Mouse (Mus musculus) hindbrain, postnatal 0 days (tissue): ENCODE data around the gene Sall4. TPM values are rescaled to one million over a fixed set of nuclear protein-coding genes. Genes with fewer than 3 reads are reported as not detected.
A peak's percentile ranks its signal among the peaks of the same experiment; 100 is the strongest.

Experiments used
- ATAC-seq: fragments of 200-750 bp; cut with Nextera tagmentation; 2 replicates; pipeline ENCODE4 v1.8.0; 2017; ENCODE audit warnings: mild to moderate bottlenecking, moderate TSS enrichment, moderate library complexity
- DNase-seq: peaks from one replicate; pipeline ENCODE4 v3.0.0-alpha.2; 2015; ENCODE audit warnings: low spot score
- H3K27ac ChIP-seq: fragments of 300-500 bp; sonication (generic); 2 replicates; pipeline ENCODE4 v1.5.1; 2014; ENCODE audit warnings: mild to moderate bottlenecking
- H3K27me3 ChIP-seq: fragments of 300-500 bp; sonication (generic); 2 replicates; pipeline ENCODE4 v1.6.1; 2014; ENCODE audit warnings: low read length, mixed read lengths; ENCODE audit not compliant: insufficient read depth
- H3K36me3 ChIP-seq: fragments of 300-500 bp; sonication (generic); 2 replicates; pipeline ENCODE4 v1.6.1; 2014; ENCODE audit warnings: low read length, mixed read lengths; ENCODE audit not compliant: insufficient read depth
- H3K4me1 ChIP-seq: fragments of 300-500 bp; sonication (generic); 2 replicates; pipeline ENCODE4 v1.6.1; 2014; ENCODE audit warnings: antibody characterized with exemption, low read length, mixed read lengths; ENCODE audit not compliant: insufficient read depth
- H3K4me2 ChIP-seq: fragments of 300-500 bp; sonication (generic); 2 replicates; pipeline ENCODE4 v1.6.1; 2014; ENCODE audit warnings: low read depth, mild to moderate bottlenecking, low read length, moderate library complexity, mixed read lengths
- H3K4me3 ChIP-seq: fragments of 300-500 bp; sonication (generic); 2 replicates; pipeline ENCODE4 v1.5.1; 2014; ENCODE audit warnings: low read length
- H3K9ac ChIP-seq: fragments of 300-500 bp; sonication (generic); replicated peaks from 2 replicates; pipeline ENCODE4 v1.6.1; 2014; ENCODE audit warnings: mild to moderate bottlenecking, low read length, moderate library complexity, mixed read lengths
- H3K9me3 ChIP-seq: fragments of 300-500 bp; sonication (generic); 2 replicates; pipeline ENCODE4 v1.6.1; 2016; ENCODE audit warnings: low read length, mixed read lengths
- CTCF ChIP-seq: IDR thresholded peaks from 2 replicates; pipeline ENCODE4 v1.5.1; 2016; ENCODE audit warnings: antibody characterized with exemption, control low read depth, low read depth
- WGBS: fragments of 180-500 bp; shearing (Covaris S2); extraction: QIAGEN DNeasy Blood & Tissue Kit; methylation state at CpG from one replicate; pipeline ENCODE4 v1.1.7; 2014; 5-methylcytosine and 5-hydroxymethylcytosine counted together
- polyA plus RNA-seq: library from polyadenylated mRNA; unstranded; fragments of >200 nt; fragmentation: Nextera tagmentation; extraction: Ambion mirVana; gene quantifications from 2 replicates; pipeline ENCODE4 v1.2.1, GENCODE M21; 2015
- total RNA-seq: library from RNA; depleted of rRNA; stranded (reverse); fragments of >200 nt; gene quantifications from 2 replicates; pipeline ENCODE4 v1.2.3, GENCODE M21; 2014

Gene Sall4
- total and polyA plus RNA-seq, 2 experiments from 2014 or later: 0.16 to 0.31 TPM

GRCm38 (mm10) chr2:168726007-168726406, 41.7 kb downstream of the Sall4 start:
- DNase-seq (peak; percentile 71), ATAC-seq (peak; percentile 83)
- H3K27ac ChIP-seq: peak overlapping the region; percentile 49; the same call in 1 of the 2 replicates
- no peak overlapping the region for H3K4me2 ChIP-seq
- no peaks in the 10 kb centered on the region for H3K4me1 ChIP-seq
- no peak overlapping the region for H3K9ac ChIP-seq
- WGBS: 36% methylated on average over 6 of the region's 6 CpGs
- TF ChIP-seq CTCF: no peak
- H3K9me3 ChIP-seq: no peaks in the 10 kb centered on the region
- no peaks in the 10 kb centered on the region for H3K36me3 ChIP-seq
- no peaks in the 10 kb centered on the region for H3K27me3 ChIP-seq
- no peak overlapping the region for H3K4me3 ChIP-seq

DNA sequence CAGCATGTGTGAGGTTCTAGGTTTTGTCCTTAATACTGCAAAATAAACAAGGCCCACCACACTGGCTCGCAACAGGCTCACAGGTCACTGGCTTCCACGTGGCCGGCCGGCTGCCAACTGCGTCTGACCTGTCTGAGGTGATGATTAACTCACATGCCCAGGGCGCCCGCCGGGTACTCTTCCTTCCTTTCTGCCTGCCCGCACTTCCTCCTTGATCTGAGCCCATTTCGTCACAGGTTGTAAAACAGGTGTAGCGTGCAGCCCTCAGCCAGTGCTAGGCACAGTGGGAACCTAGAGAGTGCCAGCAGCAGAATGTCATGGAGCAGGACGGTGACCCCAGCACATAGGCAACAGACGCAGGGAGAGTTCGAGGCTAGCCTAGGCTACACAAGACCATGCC, 46.4 kb downstream of the Sall4 start:
- Histone ChIP-seq H3K9me3 (no peaks in the 10 kb centered on the region), H3K27me3 (no peaks in the 10 kb centered on the region), H3K4me2 (no peak overlapping the region), H3K4me1 (0 out of 2 replicates have a peak, but pooled peaks cover 3% of the 10 kb centered on the region), H3K36me3 (no peaks in the 10 kb centered on the region), H3K4me3 (no peak overlapping the region), H3K9ac (no peak overlapping the region), H3K27ac (no peak overlapping the region)
- WGBS: 84% methylated on average over 14 of the region's 14 CpGs
- DNase-seq (no peak), ATAC-seq (no peak)
- no peak for TF ChIP-seq CTCF

DNA sequence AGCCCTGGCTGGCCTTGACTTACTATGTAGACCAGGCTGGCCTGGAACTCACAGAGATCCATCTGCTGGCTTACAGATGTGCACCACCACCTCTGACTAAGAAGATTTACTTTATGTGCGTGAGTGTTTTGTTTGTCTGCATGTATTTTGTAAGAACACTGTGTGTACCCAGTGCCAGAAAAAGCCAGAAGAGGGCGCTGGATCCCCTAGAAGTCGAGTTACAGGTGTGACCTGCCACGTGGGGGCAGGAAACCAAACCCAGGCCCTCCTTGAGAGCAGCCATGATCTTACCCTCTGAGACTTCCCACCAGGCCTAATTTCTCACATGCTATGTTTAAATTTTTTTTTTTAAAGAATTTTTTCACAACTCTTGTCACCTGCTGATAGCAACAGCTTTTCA, 48.0 kb downstream of the Sall4 start:
- Histone ChIP-seq H3K27me3 (no peaks in the 10 kb centered on the region), H3K36me3 (no peaks in the 10 kb centered on the region), H3K4me3 (no peak overlapping the region), H3K9ac (no peak overlapping the region), H3K9me3 (no peaks in the 10 kb centered on the region), H3K4me1 (0 out of 2 replicates have a peak, but pooled peaks cover 3% of the 10 kb centered on the region), H3K27ac (no peak overlapping the region), H3K4me2 (no peak overlapping the region)
- ATAC-seq (no peak), DNase-seq (no peak)
- WGBS: 82% methylated on average over 4 of the region's 4 CpGs
- peak; percentile 34; the same call in 1 of the 2 replicates for TF ChIP-seq CTCF

GRCm38 (mm10) chr2:168718735-168719134, 49.0 kb downstream of the Sall4 start:
- Histone ChIP-seq H3K4me2 (no peak overlapping the region), H3K27ac (no peak overlapping the region), H3K27me3 (no peaks in the 10 kb centered on the region), H3K9me3 (no peaks in the 10 kb centered on the region), H3K36me3 (no peaks in the 10 kb centered on the region), H3K4me3 (no peak overlapping the region), H3K4me1 (0 out of 2 replicates have a peak, but pooled peaks cover 3% of the 10 kb centered on the region), H3K9ac (no peak overlapping the region)
- no peak for TF ChIP-seq CTCF
- WGBS: 60% methylated on average over 10 of the region's 10 CpGs
- ATAC-seq: 0 out of 2 replicates have a peak, but pooled peaks have one; percentile 2
- DNase-seq: no peak

- Histone ChIP-seq H3K9ac (no peak overlapping the region), H3K4me3 (no peak overlapping the region), H3K9me3 (no peaks in the 10 kb centered on the region), H3K27ac (no peak overlapping the region), H3K27me3 (no peaks in the 10 kb centered on the region), H3K4me1 (0 out of 2 replicates have a peak, but pooled peaks cover 3% of the 10 kb centered on the region), H3K36me3 (no peaks in the 10 kb centered on the region), H3K4me2 (no peak overlapping the region)
- TF ChIP-seq CTCF: no peak
- ATAC-seq (peak; percentile 28; the same call in 1 of the 2 replicates), DNase-seq (no peak)
- 74% methylated on average over 2 of the region's 2 CpGs for WGBS
Measured at GRCm38 (mm10) chr2:168718267-168718666, 49.5 kb downstream of the Sall4 start.

GRCm38 (mm10) chr2:168712199-168713176, 55.3 kb downstream of the Sall4 start:
- no peak overlapping the region for H3K4me2 ChIP-seq
- 68% methylated on average over 20 of the region's 20 CpGs for WGBS
- H3K9ac ChIP-seq: peak overlapping the region; percentile 33; the same call in 1 of the 2 replicates
- peak overlapping the region; percentile 11; the same call in 1 of the 2 replicates for H3K27ac ChIP-seq
- DNase-seq: no peak
- ATAC-seq: no peak
- H3K36me3 ChIP-seq: peaks cover 3% of the 10 kb centered on the region; the same call in 1 of the 2 replicates
- no peak overlapping the region for H3K4me3 ChIP-seq
- H3K27me3 ChIP-seq: no peaks in the 10 kb centered on the region
- 0 out of 2 replicates have a peak, but pooled peaks cover 3% of the 10 kb centered on the region for H3K4me1 ChIP-seq
- no peak for TF ChIP-seq CTCF
- H3K9me3 ChIP-seq: no peaks in the 10 kb centered on the region

- Histone ChIP-seq H3K36me3 (peaks cover 8% of the 10 kb centered on the region), H3K9me3 (no peaks in the 10 kb centered on the region), H3K27ac (no peak overlapping the region), H3K4me3 (no peak overlapping the region), H3K9ac (no peak overlapping the region), H3K4me2 (no peak overlapping the region), H3K4me1 (no peaks in the 10 kb centered on the region), H3K27me3 (no peaks in the 10 kb centered on the region)
- TF ChIP-seq CTCF: no peak
- no peak for DNase-seq
- ATAC-seq: no peak
- WGBS: 81% methylated on average over 3 of the region's 3 CpGs
Measured at GRCm38 (mm10) chr2:168710979-168711378, 56.8 kb downstream of the Sall4 start.
